Mouse (Mus musculus): Measurements from ENCODE around the gene Adap1. TPM values are rescaled to one million over a fixed set of nuclear protein-coding genes. Genes with fewer than 3 reads are reported as not detected.
A peak's percentile ranks its signal among the peaks of the same experiment; 100 is the strongest.
"Not testable (repeated sequence)": the region's sequence is repeated elsewhere in the genome, so short reads cannot be mapped to it uniquely, and the experiment has no call there.

The Adap1 gene
- polyA plus RNA-seq, 1 experiment from 2014 or later = 132 TPM

DNA sequence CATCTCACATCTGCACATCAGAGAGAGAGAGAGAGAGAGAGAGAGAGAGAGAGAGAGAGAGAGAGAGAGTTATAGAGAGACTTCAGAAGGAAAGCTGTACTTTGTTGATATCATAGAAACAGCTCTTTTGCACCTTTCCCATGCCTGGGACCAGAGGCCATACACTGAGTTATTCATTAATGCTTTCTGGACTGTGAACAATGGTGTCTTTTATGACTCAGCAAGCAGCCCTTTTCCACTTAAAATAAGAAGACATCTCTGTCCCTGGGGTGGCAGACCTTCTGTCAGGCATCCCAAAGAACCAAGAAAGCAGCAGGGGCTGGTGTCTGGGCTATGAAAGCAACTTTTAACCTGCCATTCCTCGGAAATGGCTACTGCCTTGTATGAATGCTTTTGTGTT, 21.8 kb upstream of the Adap1 start:
- no peak for ATAC-seq (ENCODE audit: low FRiP score, low read depth)
- no peak overlapping the region for H3K4me3 ChIP-seq
- no peak overlapping the region for H3K4me2 ChIP-seq
- 30% methylated on average over 1 of the region's 1 CpGs for WGBS
- no peak overlapping the region for H3K9ac ChIP-seq
- no peak overlapping the region for H3K27ac ChIP-seq (replicated peaks)
- peaks cover 19% of the 10 kb centered on the region for H3K4me1 ChIP-seq (replicated peaks)
- H3K9me3 ChIP-seq = no peaks in the 10 kb centered on the region
- H3K36me3 ChIP-seq = peaks cover 6% of the 10 kb centered on the region
- 0 out of 2 replicates have a peak, but pooled peaks cover 4% of the 10 kb centered on the region for H3K27me3 ChIP-seq

DNA sequence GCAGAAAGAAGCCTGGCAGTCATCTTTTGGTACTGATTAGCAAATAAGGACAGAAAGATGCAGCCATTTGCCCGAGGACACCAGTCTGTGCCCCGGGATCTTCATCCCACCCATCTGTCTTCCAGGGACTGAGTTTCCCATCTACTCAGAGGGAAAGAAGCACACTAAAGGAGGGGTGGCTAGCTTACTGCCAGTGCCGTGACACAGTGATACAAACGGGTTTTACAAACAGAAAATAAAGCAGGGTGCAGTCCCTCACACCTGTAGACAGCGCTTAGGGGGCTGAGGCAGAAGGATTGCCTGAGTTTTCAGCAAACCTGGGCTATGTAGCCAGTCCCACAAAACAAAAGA, 19.9 kb upstream of the Adap1 start:
- Histone ChIP-seq H3K4me3 (peak overlapping the region; percentile 56), H3K27ac (replicated peaks) (peak overlapping the region; percentile 68), H3K4me1 (replicated peaks) (peaks cover 19% of the 10 kb centered on the region), H3K4me2 (peak overlapping the region; percentile 94), H3K27me3 (no peaks in the 10 kb centered on the region), H3K9ac (peak overlapping the region; percentile 33; the same call in 1 of the 2 replicates), H3K36me3 (peaks cover 19% of the 10 kb centered on the region), H3K9me3 (no peaks in the 10 kb centered on the region)
- 10% methylated on average over 5 of the region's 5 CpGs for WGBS
- peak; percentile 36 for ATAC-seq (ENCODE audit: low FRiP score, low read depth)

DNA sequence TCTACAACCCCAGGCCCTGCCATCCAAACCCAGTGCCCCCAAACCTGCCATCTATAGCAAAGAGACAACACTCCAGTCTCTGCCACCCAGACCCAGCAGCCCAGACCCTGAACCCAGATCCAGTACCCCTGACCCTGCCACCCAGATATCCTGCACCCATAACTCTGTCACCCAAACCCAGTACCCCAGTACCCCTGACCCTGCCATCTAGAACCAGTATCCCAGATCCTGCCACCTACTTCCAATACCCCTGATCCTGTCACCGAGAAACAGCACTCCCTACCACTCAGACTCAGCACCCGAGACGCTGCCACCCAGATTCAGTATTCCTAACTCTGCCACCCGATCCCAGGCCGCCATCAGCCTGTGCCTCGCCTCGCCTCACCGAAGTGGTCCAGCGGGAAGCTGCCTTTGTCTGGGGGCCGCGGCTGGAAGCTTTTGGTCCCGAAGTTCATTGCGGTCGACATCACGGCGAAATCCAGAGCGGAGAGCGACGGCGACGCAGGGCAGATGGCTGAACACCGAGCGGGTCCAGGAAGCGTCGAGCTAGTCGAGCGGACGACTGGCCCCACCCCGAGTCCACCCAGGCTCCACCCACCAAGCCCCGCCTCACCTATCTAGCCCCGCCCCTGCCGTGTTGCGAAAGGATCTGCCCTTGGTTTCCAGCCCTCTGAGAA, 19.4 kb upstream of the Adap1 start:
- Histone ChIP-seq H3K27ac (replicated peaks) (peak overlapping the region; percentile 68), H3K9ac (peak overlapping the region; percentile 75), H3K4me1 (replicated peaks) (peaks cover 19% of the 10 kb centered on the region), H3K4me2 (peak overlapping the region; percentile 94), H3K27me3 (no peaks in the 10 kb centered on the region), H3K36me3 (peaks cover 25% of the 10 kb centered on the region), H3K4me3 (peak overlapping the region; percentile 56), H3K9me3 (no peaks in the 10 kb centered on the region)
- peak; percentile 90 for ATAC-seq (ENCODE audit: low FRiP score, low read depth)
- WGBS = 0% methylated on average over 33 of the region's 33 CpGs

DNA sequence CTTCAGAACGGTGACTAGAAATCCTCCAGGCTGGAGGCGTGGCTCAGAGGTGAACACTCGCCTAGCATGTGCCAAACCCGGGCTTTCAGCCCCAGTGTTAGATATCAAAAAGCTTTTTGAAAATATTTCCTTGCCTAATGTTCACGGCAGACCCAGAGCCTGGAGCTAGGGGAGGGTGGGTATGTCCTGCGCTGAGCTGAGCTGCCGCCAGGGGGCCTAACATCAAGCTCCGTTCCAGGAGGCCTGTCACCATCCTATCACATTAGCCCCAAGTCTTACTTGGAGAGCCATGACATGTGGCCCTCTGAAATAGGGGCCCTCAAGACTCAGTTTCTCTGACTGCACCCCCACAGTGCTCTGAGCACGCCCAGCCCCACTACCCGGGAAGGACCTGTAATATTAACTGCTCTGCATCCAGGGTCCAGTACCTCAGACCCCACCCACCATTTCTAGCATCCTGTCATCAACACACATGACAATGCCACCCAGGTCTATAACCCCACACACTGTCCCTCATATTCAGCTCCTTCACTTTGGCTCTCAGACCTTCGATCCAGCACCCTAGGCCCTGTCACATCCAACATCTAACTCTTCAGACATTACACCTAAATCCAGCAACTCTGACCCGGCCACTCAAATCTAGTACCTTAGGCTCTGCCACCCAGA, 18.7 kb upstream of the Adap1 start:
- WGBS = 7% methylated on average over 12 of the region's 12 CpGs

DNA sequence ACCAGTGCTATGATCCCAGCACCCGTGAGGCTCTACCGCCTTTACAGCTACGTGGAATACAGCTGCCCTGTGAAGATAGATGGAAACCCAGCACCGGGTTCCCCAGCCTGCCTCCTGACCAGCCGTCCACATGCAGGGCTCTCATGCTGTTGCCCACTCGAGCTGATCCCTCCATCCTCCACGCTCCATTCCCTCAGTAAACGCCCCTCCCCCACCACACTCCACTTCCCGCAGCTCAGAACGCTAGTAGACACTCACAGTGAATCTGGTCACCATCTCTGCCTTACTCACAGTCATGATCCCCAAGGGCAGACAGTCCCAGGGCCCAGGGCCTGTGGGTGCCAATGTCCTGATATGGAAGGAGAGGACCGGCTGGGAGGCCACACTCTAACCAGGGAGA, 13.5 kb upstream of the Adap1 start:
- Histone ChIP-seq H3K4me1 (replicated peaks) (peaks cover 7% of the 10 kb centered on the region), H3K36me3 (peaks cover 60% of the 10 kb centered on the region), H3K27me3 (no peaks in the 10 kb centered on the region), H3K4me3 (no peak overlapping the region), H3K9me3 (no peaks in the 10 kb centered on the region), H3K27ac (replicated peaks) (no peak overlapping the region), H3K4me2 (no peak overlapping the region), H3K9ac (no peak overlapping the region)
- WGBS = 83% methylated on average over 11 of the region's 11 CpGs
- ATAC-seq (ENCODE audit: low FRiP score, low read depth) = no peak

More for the DNA sequence above, 18.7 kb upstream of the Adap1 start:
- H3K9ac ChIP-seq = peak overlapping the region; percentile 75
- peak; percentile 69; the same call in 1 of the 2 replicates for ATAC-seq (ENCODE audit: low FRiP score, low read depth)
- peak overlapping the region; percentile 94 for H3K4me2 ChIP-seq
- H3K27me3 ChIP-seq = no peaks in the 10 kb centered on the region
- H3K4me1 ChIP-seq (replicated peaks) = peaks cover 19% of the 10 kb centered on the region
- peak overlapping the region; percentile 56 for H3K4me3 ChIP-seq
- H3K36me3 ChIP-seq = peaks cover 31% of the 10 kb centered on the region
- H3K27ac ChIP-seq (replicated peaks) = peak overlapping the region; percentile 68
- H3K9me3 ChIP-seq = no peaks in the 10 kb centered on the region

DNA sequence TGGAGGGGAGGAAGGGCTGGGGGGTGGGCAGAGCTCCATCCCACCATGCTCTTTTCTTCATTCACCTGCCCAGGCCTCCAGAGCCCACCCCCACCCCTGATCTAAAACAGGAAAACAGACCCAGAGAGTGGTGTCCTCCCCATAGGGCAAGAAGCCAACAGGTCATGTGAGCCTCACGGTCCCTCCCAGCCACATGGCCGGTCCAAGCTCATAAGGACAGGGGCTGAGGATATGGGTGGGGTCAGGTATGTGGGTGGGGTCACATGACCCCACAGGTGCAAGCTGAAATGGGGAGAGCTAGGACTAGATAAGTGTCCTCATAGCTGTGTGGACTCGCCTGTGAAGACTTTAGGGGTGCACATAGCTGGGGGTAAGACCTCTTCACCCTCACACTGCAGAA, 13.0 kb upstream of the Adap1 start:
- H3K36me3 ChIP-seq = peaks cover 60% of the 10 kb centered on the region
- H3K4me1 ChIP-seq (replicated peaks) = peaks cover 3% of the 10 kb centered on the region
- H3K27me3 ChIP-seq = no peaks in the 10 kb centered on the region
- H3K4me2 ChIP-seq = no peak overlapping the region
- H3K27ac ChIP-seq (replicated peaks) = no peak overlapping the region
- WGBS = 88% methylated on average over 3 of the region's 3 CpGs
- no peak overlapping the region for H3K4me3 ChIP-seq
- no peak for ATAC-seq (ENCODE audit: low FRiP score, low read depth)
- no peaks in the 10 kb centered on the region for H3K9me3 ChIP-seq
- H3K9ac ChIP-seq = no peak overlapping the region

DNA sequence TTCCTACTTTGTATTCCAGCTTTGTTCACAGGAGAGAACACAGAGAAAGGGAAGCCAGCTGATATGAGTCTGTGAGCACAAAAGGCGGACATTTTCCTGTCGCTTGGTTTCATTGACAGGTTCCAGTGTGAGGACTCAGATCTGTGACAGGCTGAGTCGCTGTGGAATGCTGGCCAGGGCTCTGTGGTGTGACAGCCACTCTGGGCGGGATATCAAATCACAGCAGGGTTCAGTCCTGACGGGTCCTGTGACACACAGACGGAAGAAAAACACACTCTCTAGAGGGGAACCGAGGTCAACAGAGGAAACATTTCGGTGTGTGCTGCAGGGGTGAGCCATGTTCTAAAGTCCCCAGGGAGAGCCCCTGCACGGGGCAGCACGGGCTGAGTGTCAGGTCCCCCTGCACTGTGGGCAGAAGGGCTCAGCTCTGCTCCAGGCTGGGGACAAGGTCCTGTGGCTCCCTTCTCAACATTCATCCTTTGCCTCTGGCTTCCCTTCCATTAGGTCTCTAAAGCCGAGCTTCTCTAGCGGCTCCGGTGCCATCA, 12.5 kb upstream of the Adap1 start:
- no peaks in the 10 kb centered on the region for H3K27me3 ChIP-seq
- 72% methylated on average over 12 of the region's 13 CpGs for WGBS
- H3K9ac ChIP-seq = no peak overlapping the region
- no peak overlapping the region for H3K4me3 ChIP-seq
- no peaks in the 10 kb centered on the region for H3K9me3 ChIP-seq
- peaks cover 60% of the 10 kb centered on the region for H3K36me3 ChIP-seq
- H3K27ac ChIP-seq (replicated peaks) = no peak overlapping the region
- no peak for ATAC-seq (ENCODE audit: low FRiP score, low read depth)
- H3K4me2 ChIP-seq = no peak overlapping the region
- H3K4me1 ChIP-seq (replicated peaks) = no peaks in the 10 kb centered on the region

DNA sequence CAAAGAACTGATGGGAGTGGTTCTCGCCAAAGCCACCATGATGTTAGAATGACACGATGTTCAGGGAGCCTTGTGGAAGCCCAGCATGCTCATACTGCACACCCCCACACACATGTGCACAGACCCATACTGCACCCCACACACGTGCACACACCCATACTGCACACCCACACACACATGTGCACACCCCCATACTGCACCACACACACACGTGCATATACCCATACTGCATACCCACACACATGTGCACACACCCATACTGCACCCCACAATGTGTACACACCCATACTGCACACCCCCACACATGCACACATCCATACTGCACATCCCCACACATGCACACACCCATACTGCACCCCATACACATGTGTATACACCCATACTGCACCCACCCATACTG, 10.2 kb upstream of the Adap1 start:
- H3K36me3 ChIP-seq = peaks cover 44% of the 10 kb centered on the region
- 90% methylated on average over 4 of the region's 4 CpGs for WGBS
- 0 out of 2 replicates have a peak, but pooled peaks have one; percentile 25 for ATAC-seq (ENCODE audit: low FRiP score, low read depth)

DNA sequence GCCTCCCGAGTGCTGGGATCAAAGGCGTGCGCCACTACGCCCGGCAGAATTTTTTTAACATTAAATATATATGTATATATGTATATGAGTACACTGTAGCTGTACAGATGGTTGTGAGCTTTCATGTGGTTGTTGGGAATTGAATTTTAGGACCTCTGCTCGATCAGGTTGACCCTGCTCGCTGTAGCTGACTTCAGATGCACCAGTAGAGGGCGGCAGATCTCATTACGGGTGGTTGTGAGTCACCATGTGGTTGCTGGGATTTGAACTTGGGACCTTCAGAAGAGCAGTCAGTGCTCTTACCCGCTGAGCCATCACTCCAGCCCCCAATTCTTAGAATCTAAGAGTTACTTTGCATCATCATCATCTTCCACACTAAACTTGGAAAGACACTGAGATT, 9.0 kb upstream of the Adap1 start:
- H3K9ac ChIP-seq; H3K4me1 ChIP-seq (replicated peaks); H3K27me3 ChIP-seq; H3K27ac ChIP-seq (replicated peaks); H3K4me3 ChIP-seq; H3K4me2 ChIP-seq; ATAC-seq (ENCODE audit: low FRiP score, low read depth); H3K9me3 ChIP-seq: not testable (repeated sequence)
- H3K36me3 ChIP-seq = peaks cover 32% of the 10 kb centered on the region
- 83% methylated on average over 10 of the region's 10 CpGs for WGBS

More for the DNA sequence above, 10.2 kb upstream of the Adap1 start:
- Histone ChIP-seq H3K4me1 (replicated peaks) (no peaks in the 10 kb centered on the region), H3K9ac (no peak overlapping the region), H3K4me3 (no peak overlapping the region), H3K27me3 (no peaks in the 10 kb centered on the region), H3K9me3 (no peaks in the 10 kb centered on the region), H3K4me2 (no peak overlapping the region), H3K27ac (replicated peaks) (no peak overlapping the region)

DNA sequence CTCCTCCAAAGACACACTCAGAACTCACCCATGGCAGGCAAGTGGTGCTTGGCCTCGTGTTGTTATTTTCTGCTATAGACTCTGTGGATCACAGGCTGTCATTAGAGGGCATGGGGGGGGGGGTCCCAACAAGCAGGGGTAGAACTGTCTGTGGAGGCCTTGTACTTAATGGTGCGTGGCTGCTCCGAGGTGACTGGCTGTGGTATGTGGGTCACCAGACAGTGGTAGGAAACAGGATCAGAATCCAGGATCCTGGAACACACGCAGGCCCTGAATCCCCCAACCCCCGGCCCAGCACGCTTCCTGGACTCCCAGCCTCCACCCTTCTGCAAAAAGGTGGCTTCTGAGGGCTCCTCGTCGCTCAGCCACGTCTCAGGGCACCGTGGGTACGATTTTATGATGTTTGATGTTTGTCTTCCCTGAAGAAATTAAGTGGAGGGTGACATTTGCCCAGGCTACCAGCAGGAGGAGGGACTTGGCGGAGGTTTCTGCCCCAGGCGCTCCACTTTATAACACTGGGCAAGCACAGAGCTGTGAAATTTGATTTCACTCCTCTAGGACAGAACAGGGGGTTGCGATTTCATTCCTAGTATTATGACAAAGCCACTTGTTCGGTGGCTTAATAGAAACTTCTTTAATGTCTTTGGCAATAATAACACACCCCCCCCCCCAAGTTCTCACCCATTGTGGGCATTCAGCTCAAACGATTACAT, 8.0 kb upstream of the Adap1 start:
- no peaks in the 10 kb centered on the region for H3K4me1 ChIP-seq (replicated peaks)
- no peak overlapping the region for H3K9ac ChIP-seq
- H3K36me3 ChIP-seq = peaks cover 23% of the 10 kb centered on the region
- no peaks in the 10 kb centered on the region; the same call in 1 of the 2 replicates for H3K27me3 ChIP-seq
- no peak for ATAC-seq (ENCODE audit: low FRiP score, low read depth)
- H3K27ac ChIP-seq (replicated peaks) = no peak overlapping the region
- WGBS = 73% methylated on average over 16 of the region's 16 CpGs
- H3K4me3 ChIP-seq = no peak overlapping the region
- no peaks in the 10 kb centered on the region for H3K9me3 ChIP-seq
- H3K4me2 ChIP-seq = no peak overlapping the region

DNA sequence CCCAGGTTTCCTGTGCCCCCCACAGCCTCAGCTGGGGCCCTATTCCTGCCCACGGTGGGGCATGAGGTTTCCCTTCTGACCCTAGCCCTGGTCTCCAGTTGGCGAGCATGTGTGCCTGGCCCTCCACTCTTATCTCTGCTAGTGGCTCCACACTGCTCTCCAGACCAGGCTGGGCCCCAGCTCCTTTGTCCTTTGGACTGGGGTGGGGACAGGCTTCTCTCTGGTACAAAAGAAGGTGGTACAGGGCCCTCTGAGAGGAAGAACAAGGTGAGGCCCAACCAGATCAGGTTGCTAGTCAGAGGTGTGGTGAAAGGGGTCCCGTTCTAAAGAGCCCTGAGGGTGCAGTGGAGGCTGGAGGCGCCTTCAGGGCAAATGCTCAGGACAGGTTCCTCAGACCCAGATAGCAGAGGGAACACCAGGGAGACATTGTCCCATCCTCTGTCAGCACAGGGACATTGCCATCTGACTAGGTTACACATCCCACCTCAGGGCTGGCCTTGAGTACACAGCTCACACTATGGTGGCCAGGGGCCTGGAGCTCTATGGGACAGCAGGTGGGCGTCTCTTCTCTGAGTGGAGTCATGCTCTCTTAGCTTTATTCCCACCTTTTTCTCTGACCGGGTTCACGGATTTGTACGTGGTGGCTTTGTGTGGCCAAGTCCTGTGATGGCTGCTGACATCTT, 7.3 kb upstream of the Adap1 start:
- H3K4me3 ChIP-seq = no peak overlapping the region
- H3K4me1 ChIP-seq (replicated peaks) = no peaks in the 10 kb centered on the region
- no peak overlapping the region for H3K9ac ChIP-seq
- H3K36me3 ChIP-seq = peaks cover 19% of the 10 kb centered on the region
- WGBS = 92% methylated on average over 8 of the region's 8 CpGs
- no peak overlapping the region for H3K4me2 ChIP-seq
- H3K27me3 ChIP-seq = no peaks in the 10 kb centered on the region; the same call in 1 of the 2 replicates
- ATAC-seq (ENCODE audit: low FRiP score, low read depth) = no peak
- no peaks in the 10 kb centered on the region for H3K9me3 ChIP-seq
- H3K27ac ChIP-seq (replicated peaks) = no peak overlapping the region
